Mouse (Mus musculus) layer of hippocampus, postnatal 36 days (tissue): ENCODE data around the gene Ube2e3. TPM values are rescaled to one million over a fixed set of nuclear protein-coding genes. Genes with fewer than 3 reads are reported as not detected.
A peak's percentile ranks its signal among the peaks of the same experiment; 100 is the strongest.

ENCODE experiments used
- DNase-seq, 2 experiments: peaks; one replicate each; pipeline ENCODE4 v3.0.0; 2022
- total RNA-seq, 2 experiments: library from RNA; stranded (reverse); gene quantifications; 2 replicates each; pipeline ENCODE4 v1.2.3; 2021

Ube2e3 gene
- total RNA-seq, 2 experiments from 2014 or later = 113 to 116 TPM

DNA sequence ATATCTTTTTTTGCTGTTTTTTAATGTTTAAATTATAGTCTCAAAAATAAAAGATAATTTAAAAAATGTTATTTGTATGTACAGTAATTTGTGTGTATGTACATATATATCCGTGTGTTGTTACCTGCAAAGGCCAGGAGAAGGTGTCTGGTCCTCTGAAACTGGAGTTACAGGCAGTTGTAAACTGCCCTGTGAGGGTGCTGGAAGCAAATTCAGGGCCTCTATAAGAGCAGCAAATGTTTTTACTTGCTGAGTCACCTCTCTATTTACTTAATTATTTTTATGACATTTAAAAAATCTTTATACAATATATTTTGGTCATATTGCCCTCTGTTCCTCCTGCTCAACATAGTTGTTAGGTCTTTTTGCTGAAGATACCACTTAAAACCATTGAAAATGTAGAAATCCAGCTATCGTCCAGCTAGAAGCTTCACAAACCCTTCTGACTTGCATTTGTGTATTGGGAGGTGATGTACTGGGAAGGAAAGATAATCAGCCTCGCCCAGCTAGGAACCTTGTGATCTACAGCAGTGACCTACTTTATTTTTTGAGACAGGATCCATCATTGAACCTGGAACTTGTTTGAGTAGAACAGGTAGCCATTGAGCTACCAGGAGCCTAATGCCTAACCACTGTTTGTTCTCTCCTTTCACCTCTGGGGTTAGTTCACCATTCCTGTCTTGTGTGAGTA is 15.0 kb downstream of the Ube2e3 start:
- DNase-seq = no peak

DNA sequence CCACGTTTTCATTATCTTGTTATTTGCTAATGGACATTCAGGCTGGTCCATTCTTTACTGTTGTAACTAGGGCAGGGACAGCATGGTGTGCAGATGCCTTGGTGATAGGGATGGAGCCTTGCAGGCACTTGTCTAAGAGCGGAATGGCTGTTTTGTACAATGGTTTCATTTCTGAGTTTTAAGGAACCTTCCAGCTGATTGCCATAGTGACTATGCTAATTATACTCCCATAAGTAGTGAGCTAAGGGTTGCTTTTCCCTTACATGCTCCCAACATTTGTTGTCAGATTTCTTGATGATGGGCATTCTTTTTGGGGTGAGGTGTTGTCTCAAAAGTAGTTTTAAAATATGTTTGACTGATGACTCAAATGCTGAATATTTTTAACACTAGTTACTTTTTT is 18.5 kb downstream of the Ube2e3 start:
- no peak for DNase-seq

DNA sequence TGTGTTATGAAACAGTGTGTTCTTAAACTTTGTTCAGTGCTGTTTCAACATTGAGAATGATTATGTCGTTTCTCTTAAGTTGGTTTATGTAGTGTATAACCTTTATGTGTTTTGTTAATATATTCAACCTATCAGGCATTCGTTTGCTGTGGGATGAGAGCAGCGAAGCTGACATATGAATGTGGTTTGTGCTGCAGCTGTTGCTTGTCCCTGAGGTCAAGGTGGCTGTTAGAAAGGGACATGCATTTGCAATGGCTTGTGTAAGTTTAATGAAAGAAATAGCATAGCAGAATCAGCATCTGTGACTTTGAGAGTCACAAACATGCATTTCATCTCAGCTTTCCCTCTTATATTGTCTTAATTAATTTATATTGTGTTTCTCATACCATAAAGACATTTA is 20.3 kb downstream of the Ube2e3 start:
- no peak for DNase-seq

DNA sequence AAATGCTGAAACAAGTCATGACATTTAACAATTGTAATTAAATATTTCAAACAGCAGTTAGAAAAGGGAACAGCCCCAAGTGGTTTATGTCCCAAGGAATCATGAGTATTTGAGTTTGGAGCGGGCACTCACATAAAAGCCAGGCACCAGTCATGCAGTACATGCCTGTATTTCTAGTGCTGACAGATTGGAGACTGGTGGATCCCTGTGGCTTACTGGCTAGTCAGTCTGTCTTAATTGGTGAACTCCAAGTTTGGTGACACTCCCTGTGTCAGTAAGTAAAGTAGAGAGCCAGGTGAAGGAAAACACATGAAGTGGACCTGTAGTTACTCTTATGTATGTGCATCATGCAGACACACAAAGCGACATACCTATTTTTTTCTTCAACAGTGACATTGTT is 27.3 kb downstream of the Ube2e3 start:
- no peak for DNase-seq

DNA sequence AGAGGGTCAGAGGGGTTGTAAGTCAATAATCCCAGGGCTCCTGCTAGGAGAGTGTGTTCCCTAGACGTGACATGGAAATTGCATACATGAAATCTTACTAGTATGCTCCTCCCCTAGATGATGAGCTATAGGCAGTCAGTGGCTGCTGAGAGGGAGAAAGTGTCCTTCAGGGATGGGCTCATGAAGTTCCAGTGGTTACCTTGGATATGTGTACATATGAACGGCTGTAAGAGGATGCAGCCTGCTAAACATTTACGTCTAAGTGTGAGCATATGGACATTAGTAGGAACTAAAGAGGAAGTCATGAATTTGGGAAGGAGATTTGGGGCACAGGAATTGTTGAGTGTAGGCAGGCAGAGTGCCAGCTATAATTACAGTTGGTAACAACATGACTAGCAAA is 38.0 kb downstream of the Ube2e3 start:
- DNase-seq = no peak

DNA sequence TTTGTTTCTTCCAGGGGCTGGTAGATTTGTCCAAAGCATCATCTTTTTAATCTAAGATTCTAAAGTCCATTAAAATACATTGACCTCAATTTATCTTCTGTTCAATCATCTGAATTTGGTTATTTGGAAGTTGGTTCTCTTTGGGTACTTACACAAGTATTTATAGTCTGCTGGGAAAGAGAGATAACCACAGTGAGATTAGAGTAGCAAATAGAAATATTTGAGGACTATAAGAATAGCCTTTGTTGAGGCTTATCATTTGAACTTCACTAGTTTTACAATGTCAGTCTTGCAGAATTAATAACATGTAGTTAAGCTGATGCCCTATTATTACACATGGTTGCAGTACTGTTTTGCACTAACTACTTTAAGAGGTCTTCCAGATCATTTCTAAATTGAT is 43.6 kb downstream of the Ube2e3 start:
- DNase-seq = no peak

DNA sequence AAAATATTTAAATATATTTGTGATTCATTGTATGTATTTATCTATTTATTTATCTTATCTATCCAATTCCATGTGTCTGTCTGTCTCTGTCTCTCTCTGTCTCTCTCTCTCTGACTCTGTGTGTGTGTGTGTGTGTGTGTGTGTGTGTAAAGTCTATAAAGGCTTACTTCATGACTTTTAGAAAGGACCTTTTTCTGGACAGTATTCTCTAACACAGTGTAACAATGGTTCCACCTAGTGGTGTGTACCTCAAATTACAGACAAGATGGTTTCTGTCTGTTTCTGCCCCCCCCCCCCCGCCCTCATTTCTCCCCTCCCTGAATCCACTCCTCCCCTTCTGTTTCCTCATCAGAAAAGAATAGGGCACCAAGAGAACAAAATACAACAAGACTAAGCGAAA is 46.9 kb downstream of the Ube2e3 start:
- DNase-seq = no peak

DNA sequence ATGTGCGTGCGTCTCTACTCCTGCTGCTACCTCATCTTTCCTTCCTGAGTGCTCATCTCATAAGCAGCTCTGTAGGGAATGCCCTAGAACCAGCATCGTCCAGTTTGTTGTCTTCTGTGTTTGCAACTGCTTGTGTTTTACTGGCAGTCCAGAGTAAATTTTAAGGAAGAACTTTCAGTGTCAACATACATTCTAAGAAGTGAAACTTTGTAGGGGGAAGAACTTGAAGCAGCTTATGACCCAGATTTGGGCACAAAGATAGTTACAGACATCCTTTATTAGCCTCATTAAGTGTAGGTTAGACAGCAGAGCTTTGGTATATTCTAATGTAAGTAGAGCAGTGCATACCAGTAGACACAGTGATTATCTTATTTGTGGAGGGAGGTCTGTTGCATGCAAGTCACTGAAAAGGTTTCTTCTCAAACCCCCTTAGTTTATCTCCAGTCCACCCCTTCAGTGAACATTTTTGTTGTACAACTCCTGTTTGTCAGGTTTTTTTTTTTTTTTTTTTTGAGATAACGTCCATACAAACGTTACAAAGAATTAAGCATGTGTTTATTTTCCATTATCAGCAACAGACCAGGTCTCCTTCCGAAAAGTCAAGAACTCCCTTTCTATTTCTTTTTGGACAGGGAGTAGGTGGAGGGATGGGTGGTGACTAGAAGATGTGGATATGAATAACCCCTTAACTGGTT is 55.2 kb downstream of the Ube2e3 start:
- DNase-seq = no peak

DNA sequence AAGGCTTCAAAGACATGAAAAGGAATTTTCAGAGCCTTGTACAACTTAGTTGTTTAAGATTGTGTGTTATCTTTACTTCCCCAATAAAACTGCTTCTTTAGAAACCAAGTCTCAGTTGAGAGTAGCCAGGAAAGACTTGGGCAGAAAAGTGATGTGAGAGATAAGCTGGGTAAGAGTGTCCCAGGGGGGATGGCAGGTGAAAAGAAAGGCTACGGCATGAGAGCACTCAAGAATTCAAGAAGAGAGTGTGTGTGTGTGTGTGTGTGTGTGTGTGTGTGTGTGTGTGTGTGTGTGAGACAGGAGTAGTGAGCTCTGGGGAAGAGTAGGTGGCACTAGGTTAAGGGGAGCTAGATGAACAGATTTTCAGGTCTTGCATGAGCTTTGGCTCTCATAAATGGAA is 57.9 kb downstream of the Ube2e3 start:
- no peak for DNase-seq

DNA sequence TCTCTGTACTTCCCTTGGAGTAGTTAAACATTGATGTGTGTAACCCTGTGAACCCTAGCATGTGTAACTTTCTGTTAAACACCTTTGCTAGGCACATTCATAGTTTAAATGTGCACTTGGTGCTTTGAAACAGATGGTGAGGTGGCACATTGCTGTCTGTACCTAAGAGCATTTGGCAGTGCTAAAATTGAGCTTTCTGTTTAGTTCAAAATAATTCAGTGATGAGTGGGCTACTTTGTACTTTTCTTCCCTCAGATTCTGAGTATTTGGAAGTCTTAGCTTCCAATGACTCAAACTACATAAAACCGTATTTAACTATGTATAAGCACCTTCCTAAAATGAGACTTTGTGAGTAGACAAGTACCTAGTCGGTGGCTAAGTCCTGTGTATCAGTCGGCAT is 59.7 kb downstream of the Ube2e3 start:
- no peak for DNase-seq

DNA sequence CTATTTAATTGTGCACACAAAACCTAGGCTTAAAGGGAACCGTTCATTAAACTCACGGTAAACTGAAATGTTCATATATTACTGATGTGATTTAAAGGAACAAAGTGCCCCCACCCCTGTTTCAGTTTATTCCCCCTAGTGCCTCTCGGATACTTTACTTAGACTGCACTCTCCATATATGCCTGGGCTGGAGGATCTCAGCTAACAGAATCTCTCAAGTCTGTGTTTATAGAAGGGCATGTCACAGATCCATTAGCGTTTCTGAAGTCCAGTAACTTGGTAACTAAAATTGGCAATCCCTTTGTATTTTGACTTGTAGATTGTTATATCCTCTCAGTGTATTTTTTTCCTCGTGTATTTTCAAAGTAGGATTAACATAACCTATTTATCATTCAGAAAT is 60.2 kb downstream of the Ube2e3 start:
- no peak for DNase-seq

DNA sequence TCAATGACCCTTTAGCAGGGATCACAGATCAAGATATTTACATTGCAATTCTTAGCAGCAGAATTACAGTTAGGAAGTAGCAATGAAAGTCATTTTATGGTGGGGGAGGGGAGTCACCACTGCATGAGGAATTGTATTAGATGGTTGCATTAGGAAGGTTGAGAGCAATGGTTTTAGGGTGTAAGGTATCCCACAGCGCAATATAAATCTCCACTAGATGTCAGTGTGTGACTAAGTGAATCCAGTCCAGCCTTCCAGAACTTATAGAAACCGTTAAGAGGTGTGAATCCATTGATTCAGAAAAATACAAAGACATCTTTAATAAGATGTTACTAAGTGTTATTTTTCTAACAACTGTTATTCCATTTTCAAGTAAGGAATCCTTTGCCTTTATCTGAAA is 63.4 kb downstream of the Ube2e3 start:
- no peak for DNase-seq

DNA sequence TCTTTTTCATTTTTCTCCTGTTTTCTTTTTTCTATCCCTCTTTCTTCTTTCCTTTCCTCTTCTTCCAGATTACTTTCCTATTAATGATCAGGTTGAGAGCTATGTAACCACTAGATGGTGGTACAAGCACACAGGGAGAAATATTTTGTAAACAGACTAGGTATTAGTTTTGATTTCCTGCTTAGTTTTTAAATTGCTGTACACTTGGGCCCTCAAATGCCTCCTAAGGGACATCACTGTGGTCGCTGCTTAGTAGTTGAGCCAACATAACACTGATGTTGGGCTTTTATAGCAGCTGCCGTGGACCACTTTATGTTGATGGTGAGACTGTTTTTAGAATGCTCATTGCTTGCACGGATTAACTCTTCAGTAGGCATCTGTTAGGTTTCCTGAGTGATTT is 91.5 kb downstream of the Ube2e3 start:
- DNase-seq = peak; percentile 8 to 28

DNA sequence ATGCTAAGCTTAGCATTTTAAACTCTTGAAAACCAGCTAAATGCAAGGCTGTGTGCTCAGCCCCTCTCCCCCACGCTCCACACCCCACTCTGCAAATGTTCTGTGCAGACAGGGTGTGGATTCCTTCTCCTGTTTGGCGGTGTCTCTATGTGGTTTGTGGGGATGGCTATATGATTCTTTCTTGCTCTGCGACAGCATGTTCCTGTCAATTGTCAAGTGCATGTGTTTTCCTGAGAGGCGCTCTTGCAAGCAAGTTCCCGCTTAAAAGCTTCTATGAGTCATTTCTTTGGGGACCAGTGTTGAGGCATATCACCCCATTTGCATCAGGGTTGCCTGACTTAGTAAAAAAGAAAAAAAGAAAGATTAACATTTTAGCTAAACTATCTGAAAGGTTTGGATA is 92.4 kb downstream of the Ube2e3 start:
- DNase-seq = no peak

DNA sequence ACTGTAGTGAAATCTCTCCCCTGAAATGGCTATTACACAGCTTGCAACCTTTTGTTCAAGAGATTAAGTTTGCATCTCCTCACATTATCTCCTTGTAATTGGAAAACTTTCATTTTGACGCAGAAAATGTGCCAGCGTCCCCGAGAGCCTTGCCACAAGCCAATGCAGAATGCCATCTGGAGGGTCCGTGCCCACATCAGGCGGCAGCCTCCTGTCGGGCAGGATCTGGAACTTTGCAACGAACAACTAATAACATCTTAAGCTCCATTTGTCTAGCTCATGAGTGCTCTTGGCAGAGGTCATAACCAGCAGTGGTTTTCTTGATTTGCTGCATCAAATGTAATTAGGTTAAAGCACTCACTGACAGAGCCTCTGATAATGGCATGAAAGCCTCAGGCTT is 93.1 kb downstream of the Ube2e3 start:
- no peak for DNase-seq

DNA sequence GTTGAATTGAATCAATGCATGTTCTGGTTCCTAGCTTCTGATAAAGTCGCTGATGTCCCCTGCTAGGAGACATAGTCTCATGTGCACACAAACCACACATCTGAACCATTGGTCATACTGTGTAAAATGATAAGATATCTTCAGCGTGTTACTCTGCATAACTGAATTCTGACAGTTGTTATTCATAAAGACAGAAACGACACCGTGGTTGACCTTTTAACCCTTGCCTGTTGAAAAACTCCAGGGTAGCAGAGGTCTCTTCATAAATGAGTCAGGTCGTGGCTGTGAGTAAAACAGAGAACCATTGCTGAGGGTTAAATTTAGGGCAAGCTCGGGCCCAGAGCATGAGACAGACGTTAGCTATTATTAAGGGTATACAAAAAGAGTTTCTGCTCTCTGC is 93.7 kb downstream of the Ube2e3 start:
- DNase-seq = no peak

DNA sequence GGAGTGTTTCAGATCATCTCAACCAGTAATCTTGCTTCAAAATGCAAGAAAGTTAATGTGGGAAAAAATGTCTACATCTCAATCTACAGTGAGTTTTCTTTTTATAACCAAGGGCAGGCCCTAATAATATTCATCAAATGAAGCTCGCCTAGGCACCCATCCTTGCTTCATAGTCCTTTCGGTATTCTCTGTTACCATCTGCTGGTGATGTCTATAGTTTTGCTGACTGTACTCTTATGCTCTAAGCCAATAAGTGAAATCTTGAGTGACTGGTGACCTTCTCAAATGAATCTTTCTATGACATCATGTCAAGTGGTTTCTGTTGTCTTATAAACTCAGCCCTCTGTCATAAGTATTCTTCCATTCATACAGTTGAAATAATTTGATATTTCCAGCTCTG is 97.1 kb downstream of the Ube2e3 start:
- no peak for DNase-seq

DNA sequence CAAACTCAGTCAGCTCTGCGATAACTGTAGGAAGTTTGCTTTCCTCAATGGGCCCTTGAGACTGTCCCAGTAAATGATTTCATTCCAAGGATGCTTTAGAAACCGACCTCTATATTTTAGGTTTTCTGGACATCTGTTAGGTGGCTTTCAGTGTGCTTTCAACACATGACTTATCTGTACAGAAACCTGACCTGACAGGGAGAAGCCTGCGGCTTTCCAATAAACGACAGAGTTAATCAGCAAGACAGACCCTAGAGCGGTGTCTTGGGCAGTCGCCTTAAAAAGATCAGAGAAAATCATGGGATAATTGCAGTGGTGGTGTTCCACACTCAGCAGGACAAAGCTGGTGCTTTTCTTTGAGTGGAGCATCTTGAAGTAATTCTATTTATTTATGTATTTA is 97.5 kb downstream of the Ube2e3 start:
- no peak for DNase-seq

DNA sequence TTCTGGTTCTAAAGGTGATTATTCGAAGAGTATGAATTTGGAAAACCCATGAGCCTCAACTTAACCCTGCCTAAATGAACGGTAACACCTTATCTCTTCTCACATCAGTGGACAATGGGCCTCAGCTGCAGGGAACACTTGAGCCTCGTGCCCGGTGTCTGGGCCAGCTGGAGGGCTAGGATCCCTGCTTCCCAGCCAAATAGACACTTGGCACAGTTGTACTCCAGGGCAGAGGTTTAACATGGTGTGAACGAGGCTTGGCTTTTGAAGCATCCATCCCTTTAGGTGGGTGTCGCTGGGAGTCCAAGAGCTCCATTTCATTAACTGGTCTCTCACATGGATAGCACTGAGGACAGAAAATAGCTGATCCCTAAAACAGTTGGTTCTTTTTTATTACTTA is 102.2 kb downstream of the Ube2e3 start:
- no peak for DNase-seq
